Mouse (Mus musculus): ENCODE results near the gene Ppp2r5c. TPM values are rescaled to one million over a fixed set of nuclear protein-coding genes. Genes with fewer than 3 reads are reported as not detected.

Gene Ppp2r5c
- polyA plus RNA-seq, 1 experiment from 2014 or later = 146 TPM

DNA sequence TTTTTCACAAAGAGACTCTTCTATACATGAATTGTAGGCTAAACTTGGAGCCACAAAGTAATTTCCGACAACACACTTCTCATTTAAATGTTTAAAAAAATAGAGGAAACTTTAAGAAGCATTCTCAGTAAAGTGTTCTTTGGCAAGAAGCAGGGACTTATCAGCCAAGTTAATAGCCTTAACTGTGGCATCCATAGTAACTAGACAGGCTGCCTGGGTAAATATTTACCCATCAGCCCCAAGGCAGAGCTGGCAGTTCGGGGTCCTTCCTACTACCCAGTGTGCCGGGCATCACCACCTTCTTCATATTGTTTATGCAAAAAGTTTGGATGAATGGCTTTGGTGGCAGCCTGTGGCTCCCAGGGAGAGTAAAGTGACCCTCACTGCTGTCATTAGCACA lies 50.1 kb downstream of the Ppp2r5c start:
- DNase-seq (ENCODE audit: low spot score) = no peak
- peaks cover 29% of the 10 kb centered on the region for H3K4me1 ChIP-seq (replicated peaks)
- H3K27ac ChIP-seq = no peak overlapping the region
- no peaks in the 10 kb centered on the region for H3K27me3 ChIP-seq (ENCODE audit: insufficient read depth, poor library complexity, severe bottlenecking)
- H3K4me3 ChIP-seq = no peak overlapping the region
- H3K9me3 ChIP-seq = no peaks in the 10 kb centered on the region
- WGBS = 79% methylated on average over 3 of the region's 3 CpGs
- peaks cover 18% of the 10 kb centered on the region; the same call in 1 of the 2 replicates for H3K36me3 ChIP-seq

DNA sequence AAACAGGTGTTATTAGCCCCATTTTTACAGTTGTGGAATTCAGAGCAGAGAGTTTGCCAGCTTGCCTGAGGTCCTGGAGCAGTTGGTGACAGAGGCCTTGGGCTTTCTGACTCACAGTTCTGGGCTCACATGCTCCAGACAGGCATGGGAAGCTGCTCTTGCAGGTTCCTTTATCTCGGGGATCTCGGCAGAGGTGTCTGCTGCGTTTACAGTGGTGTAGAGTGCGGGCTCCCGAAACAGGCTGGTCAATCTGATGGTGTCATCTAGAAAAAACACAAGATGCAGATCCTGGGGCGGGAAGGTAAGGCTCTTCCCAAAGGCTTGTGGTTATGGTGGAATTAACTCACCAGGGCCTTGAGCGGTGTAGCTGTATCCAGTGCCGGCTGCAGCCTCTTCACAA lies 50.6 kb downstream of the Ppp2r5c start:
- no peaks in the 10 kb centered on the region for H3K9me3 ChIP-seq
- DNase-seq (ENCODE audit: low spot score) = no peak
- no peaks in the 10 kb centered on the region for H3K27me3 ChIP-seq (ENCODE audit: insufficient read depth, poor library complexity, severe bottlenecking)
- peaks cover 18% of the 10 kb centered on the region; the same call in 1 of the 2 replicates for H3K36me3 ChIP-seq
- H3K4me1 ChIP-seq (replicated peaks) = peaks cover 33% of the 10 kb centered on the region
- WGBS = 92% methylated on average over 8 of the region's 8 CpGs
- no peak overlapping the region for H3K4me3 ChIP-seq
- no peak overlapping the region for H3K27ac ChIP-seq

DNA sequence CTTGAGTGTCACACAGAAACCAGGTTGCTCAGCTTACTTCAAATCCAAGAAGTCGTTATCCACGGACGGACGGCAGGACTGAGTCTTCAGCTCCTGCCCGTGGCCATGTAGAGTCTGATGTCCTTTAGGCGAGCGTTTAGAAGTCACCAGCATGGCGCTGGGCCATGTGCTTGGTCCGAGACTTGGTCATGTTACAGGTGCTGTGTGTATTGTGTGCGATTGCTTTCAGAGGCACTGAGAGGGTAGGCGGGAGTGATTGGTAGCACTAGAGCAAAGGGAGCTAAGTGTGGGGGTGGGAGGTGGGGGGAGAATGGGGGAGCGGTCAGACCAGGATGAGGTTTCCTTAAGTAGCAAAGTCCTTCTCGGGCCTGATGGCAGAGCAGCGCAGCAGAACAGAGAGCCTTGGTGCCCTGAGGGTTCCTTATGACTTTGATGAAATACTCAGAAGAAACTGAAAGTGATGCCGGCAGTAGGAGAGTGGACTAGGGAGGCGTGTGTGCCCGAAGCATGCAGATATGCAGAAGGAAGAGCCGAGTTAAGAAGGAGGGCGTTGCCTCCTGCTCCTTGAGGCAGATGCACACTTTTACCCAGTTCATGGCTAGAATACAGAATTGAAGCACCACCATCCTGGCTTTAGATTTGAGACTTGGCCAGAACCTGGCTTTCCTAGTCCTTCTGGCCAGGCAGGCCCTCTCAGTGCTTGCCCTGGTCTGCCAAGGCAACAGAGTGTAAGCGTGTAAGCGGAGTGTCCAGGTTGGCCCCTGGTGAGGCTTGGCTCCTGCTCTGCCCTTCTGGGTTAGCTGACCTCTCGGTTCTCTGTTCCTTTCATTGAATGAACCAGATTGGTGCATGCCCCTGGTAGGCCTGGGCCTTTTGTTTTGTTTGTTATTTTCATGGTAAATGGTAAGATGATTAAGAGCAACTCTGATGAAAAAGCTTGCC lies 51.6 kb downstream of the Ppp2r5c start:
- peak overlapping the region; percentile 76 for H3K27ac ChIP-seq
- no peaks in the 10 kb centered on the region for H3K27me3 ChIP-seq (ENCODE audit: insufficient read depth, poor library complexity, severe bottlenecking)
- no peak overlapping the region for H3K4me3 ChIP-seq

DNA sequence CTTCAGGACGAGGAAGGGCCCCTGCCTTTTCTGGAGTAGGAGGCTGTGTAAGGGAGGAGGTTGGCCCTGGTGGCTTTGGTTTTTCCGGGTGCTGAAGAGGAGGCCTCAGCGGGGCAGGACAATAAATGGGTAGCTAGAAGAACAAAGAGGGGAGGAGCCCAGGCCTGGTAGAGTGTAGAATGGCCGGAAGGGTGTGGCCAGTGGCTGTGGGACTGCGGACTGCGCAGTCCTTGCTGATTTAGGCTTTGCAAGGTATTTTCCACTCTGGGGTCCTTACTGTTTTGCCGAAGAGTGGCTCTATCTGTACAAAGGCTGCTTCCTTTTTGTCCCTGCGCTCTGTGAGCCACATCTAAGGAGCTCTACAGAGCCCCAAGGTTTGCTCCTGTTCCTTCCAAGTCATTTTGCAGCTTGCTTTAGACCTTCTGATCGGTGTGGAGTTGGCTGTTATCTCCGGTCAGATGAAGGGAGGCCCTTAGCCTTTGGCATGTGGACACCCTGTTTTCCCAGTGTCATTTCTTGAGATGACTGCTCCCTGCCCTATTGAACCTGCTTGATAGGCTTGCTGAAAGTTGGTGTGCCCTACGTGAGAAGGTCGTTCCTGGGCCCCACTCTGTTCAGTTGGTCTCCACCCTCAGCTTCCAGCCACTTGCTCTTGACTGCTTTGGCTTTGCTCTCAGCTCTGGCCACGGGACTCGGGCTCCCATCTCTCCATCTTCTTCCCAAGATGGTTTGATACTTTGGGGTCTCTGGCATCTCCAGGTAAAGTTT lies 52.5 kb downstream of the Ppp2r5c start:
- no peaks in the 10 kb centered on the region for H3K9me3 ChIP-seq
- H3K27ac ChIP-seq = peak overlapping the region; percentile 76
- peaks cover 14% of the 10 kb centered on the region; the same call in 1 of the 2 replicates for H3K36me3 ChIP-seq
- no peak overlapping the region for H3K4me3 ChIP-seq
- no peaks in the 10 kb centered on the region for H3K27me3 ChIP-seq (ENCODE audit: insufficient read depth, poor library complexity, severe bottlenecking)
- H3K4me1 ChIP-seq (replicated peaks) = peaks cover 52% of the 10 kb centered on the region
- no peak for DNase-seq (ENCODE audit: low spot score)
- 73% methylated on average over 14 of the region's 14 CpGs for WGBS

More for the DNA sequence above, 51.6 kb downstream of the Ppp2r5c start:
- Histone ChIP-seq H3K9me3 (no peaks in the 10 kb centered on the region), H3K4me1 (replicated peaks) (peaks cover 43% of the 10 kb centered on the region), H3K36me3 (peaks cover 21% of the 10 kb centered on the region; the same call in 1 of the 2 replicates)
- WGBS = 84% methylated on average over 22 of the region's 22 CpGs
- DNase-seq (ENCODE audit: low spot score) = no peak

DNA sequence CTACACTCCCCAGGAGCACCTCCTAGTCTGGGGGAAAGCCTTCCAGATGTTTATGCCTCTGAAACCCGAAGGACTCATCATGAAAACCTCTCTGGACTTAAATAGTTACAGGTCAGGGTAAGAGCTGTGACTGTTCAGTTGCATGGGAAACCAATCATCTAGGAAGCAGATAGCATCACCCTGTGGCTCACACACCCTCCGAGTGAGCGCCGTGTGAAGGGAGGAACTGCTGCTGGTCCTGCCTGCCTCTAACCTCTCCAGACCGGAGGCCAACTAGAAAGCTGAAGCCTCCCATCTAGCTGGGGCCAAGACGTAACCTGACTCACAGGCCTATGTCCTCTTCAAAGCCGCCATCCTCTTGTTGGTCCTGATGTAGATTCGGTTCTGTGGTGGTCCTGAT lies 53.2 kb downstream of the Ppp2r5c start:
- Histone ChIP-seq H3K27ac (no peak overlapping the region; the same call in 1 of the 2 replicates), H3K4me3 (no peak overlapping the region), H3K4me1 (replicated peaks) (peaks cover 59% of the 10 kb centered on the region), H3K27me3 (ENCODE audit: insufficient read depth, poor library complexity, severe bottlenecking) (no peaks in the 10 kb centered on the region), H3K9me3 (no peaks in the 10 kb centered on the region), H3K36me3 (0 out of 2 replicates have a peak, but pooled peaks cover 12% of the 10 kb centered on the region)
- 90% methylated on average over 8 of the region's 8 CpGs for WGBS
- no peak for DNase-seq (ENCODE audit: low spot score)

DNA sequence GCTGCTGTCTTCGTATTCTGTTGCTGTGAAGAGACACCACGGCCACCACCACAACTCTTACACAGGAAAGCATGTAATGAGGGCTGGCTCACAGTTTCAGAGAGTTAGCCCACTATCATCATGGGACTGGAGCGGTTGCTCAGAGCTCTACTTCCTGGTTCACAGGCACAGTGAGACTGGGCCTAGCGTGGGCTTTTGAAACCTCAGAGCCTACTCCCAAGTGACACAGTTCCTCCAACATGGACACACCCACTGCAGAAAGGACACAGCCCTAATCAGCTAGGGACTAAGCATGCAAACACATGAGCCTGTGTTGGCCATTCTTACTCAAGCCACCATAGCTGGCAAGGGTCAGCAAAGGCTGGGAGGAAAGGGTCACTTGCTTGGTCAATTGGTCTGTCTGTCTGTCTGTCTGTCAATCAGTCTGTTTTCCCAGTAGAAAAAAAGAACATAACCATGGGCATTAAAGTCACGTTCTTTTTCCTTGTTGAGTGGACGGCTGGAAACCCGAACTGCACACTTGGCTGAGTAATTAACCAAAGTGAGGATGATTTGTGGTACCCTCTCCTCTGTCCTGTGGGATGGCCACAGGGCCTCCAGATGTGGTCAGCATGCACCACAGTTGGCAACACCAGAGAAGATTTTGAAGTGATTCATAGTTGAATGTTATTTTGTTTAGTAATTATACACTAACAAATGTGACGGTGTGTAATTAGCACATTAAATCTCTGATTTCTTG lies 56.7 kb downstream of the Ppp2r5c start:
- Histone ChIP-seq H3K27ac (no peak overlapping the region), H3K36me3 (0 out of 2 replicates have a peak, but pooled peaks cover 12% of the 10 kb centered on the region), H3K4me1 (replicated peaks) (peaks cover 67% of the 10 kb centered on the region), H3K27me3 (ENCODE audit: insufficient read depth, poor library complexity, severe bottlenecking) (no peaks in the 10 kb centered on the region), H3K4me3 (no peak overlapping the region), H3K9me3 (no peaks in the 10 kb centered on the region)
- no peak for DNase-seq (ENCODE audit: low spot score)
- 86% methylated on average over 8 of the region's 8 CpGs for WGBS

DNA sequence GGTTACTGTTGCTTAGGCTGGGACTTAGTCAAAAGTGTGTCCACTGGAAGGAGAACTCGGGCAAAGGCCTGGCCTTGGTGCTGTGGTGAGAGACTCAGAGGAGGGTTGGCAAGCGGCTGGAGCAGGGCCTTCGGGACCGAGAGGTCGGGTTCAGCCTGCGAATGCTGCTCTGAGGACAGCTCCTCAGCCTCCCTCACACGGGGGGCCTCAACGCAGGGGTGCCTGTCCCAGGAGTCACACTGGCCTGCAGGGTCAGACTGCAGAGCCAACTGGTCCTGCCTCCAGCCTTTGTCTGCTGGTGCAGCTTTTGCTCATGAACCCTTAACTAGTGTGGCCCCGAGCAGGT lies 57.2 kb downstream of the Ppp2r5c start:
- Histone ChIP-seq H3K9me3 (no peaks in the 10 kb centered on the region), H3K4me1 (replicated peaks) (peaks cover 66% of the 10 kb centered on the region), H3K36me3 (0 out of 2 replicates have a peak, but pooled peaks cover 12% of the 10 kb centered on the region), H3K4me3 (no peak overlapping the region), H3K27me3 (ENCODE audit: insufficient read depth, poor library complexity, severe bottlenecking) (no peaks in the 10 kb centered on the region), H3K27ac (0 out of 2 replicates have a peak overlapping the region, but pooled peaks have one; percentile 13)
- WGBS = 83% methylated on average over 9 of the region's 9 CpGs
- no peak for DNase-seq (ENCODE audit: low spot score)

DNA sequence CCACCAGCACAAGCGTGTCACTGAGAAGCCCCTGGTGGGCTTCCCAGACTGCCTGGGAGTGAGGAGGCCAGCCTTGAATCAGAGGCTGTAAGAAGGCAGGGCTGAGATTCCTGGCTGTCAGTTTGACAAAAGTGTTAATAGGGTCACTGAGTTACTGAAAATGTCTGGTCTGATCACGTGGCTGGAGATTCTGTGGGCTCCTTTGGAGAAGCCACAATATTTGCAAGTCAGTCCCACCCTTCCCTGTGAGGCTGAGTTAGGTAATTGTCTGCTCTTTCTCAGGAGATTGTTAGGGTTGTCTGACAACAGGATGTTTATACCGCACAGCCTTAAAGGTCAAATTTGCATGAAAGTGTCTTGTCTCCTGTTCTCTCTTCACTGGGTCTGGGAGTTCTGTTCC lies 57.9 kb downstream of the Ppp2r5c start:
- peaks cover 64% of the 10 kb centered on the region for H3K4me1 ChIP-seq (replicated peaks)
- 0 out of 2 replicates have a peak, but pooled peaks cover 11% of the 10 kb centered on the region for H3K36me3 ChIP-seq

DNA sequence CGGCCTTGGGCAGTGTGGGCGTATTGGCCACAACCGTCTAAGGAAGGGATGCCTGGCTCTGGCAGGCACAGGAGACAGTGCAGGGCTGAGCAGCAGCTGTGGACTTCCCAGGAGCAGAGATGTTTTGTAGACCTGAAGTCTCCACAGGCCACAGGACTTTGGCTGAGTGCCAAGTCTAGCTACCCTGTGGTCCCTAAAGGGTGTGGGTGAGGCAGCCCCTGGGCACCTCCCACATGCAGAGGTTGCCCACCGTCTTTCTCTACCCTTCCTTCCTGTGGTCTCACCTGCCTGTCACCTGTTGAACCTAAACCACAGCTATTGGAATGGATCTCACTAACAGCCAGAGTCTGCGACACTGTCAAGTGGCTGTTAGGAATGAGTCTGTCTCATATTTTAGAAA lies 59.1 kb downstream of the Ppp2r5c start:
- no peaks in the 10 kb centered on the region for H3K27me3 ChIP-seq (ENCODE audit: insufficient read depth, poor library complexity, severe bottlenecking)
- peaks cover 65% of the 10 kb centered on the region for H3K4me1 ChIP-seq (replicated peaks)
- H3K27ac ChIP-seq = no peak overlapping the region; the same call in 1 of the 2 replicates
- H3K36me3 ChIP-seq = 0 out of 2 replicates have a peak, but pooled peaks cover 5% of the 10 kb centered on the region
- H3K4me3 ChIP-seq = no peak overlapping the region
- WGBS = 89% methylated on average over 5 of the region's 5 CpGs
- no peaks in the 10 kb centered on the region for H3K9me3 ChIP-seq
- no peak for DNase-seq (ENCODE audit: low spot score)

More for the DNA sequence above, 57.9 kb downstream of the Ppp2r5c start:
- WGBS = 39% methylated on average over 3 of the region's 3 CpGs
- no peak overlapping the region for H3K4me3 ChIP-seq
- no peaks in the 10 kb centered on the region for H3K27me3 ChIP-seq (ENCODE audit: insufficient read depth, poor library complexity, severe bottlenecking)
- no peaks in the 10 kb centered on the region for H3K9me3 ChIP-seq
- H3K27ac ChIP-seq = no peak overlapping the region
- peak; percentile 30 for DNase-seq (ENCODE audit: low spot score)

DNA sequence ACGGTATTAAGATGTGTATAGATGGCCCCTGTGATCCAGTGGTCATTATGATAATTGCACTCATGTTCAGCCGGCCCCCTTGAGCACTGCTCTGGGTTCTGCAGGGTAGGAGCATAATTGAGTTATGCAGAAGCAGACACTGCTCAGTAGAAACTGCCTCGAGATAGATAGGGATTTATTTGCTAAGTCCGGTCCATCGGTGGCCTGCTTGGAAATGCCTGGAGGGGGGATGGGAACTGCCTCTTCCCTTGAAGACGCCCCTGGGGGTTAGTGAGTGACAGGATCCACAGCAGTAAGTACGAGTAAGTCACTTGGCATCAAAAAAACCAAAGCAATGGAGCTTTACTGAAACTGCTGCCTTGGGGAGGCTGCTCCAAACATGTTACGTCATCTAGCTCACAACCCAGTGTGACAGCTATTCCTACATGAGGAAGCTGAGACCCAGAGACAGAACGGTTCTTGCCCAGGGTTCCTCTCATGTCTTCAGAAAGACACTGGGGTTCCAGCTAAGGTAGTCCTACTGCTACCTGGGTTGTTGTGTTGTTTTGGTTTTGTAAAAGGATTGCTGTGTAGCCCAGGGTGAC lies 60.9 kb downstream of the Ppp2r5c start:
- no peaks in the 10 kb centered on the region for H3K9me3 ChIP-seq
- peak overlapping the region; percentile 45; the same call in 1 of the 2 replicates for H3K27ac ChIP-seq
- peaks cover 8% of the 10 kb centered on the region; the same call in 1 of the 2 replicates for H3K36me3 ChIP-seq
- H3K4me1 ChIP-seq (replicated peaks) = peaks cover 69% of the 10 kb centered on the region
- no peak for DNase-seq (ENCODE audit: low spot score)
- H3K4me3 ChIP-seq = no peak overlapping the region
- H3K27me3 ChIP-seq (ENCODE audit: insufficient read depth, poor library complexity, severe bottlenecking) = no peaks in the 10 kb centered on the region
- 60% methylated on average over 9 of the region's 9 CpGs for WGBS

DNA sequence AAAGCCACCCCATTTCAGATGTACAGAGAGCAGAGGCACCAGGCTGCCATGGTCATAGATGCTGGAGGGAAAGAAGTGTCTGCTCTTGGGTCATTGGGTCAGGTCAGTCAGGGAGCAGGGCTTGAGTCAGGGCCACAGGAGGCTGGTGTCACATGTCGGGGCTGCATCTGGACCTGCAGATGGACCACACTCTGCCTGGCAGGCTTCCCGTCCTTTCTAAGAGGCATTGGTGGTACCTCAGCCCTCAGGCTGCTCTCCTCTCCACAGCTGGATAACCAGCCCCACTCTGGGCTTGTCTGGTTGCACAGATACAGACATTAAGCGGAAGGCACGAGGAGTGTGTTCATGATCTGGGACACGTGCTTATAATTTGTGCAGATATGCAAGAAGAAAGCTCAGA lies 61.8 kb downstream of the Ppp2r5c start:
- DNase-seq (ENCODE audit: low spot score) = no peak
- Histone ChIP-seq H3K9me3 (no peaks in the 10 kb centered on the region), H3K4me3 (no peak overlapping the region), H3K4me1 (replicated peaks) (peaks cover 64% of the 10 kb centered on the region), H3K27ac (peak overlapping the region; percentile 23; the same call in 1 of the 2 replicates), H3K27me3 (ENCODE audit: insufficient read depth, poor library complexity, severe bottlenecking) (no peaks in the 10 kb centered on the region), H3K36me3 (peaks cover 11% of the 10 kb centered on the region; the same call in 1 of the 2 replicates)
- WGBS = 75% methylated on average over 5 of the region's 5 CpGs
